Mouse (Mus musculus) heart, embryonic 10.5 days (tissue): ENCODE measurements around the gene Swi5. TPM values are rescaled to one million over a fixed set of nuclear protein-coding genes. Genes with fewer than 3 reads are reported as not detected.

Experiments
- DNase-seq: peaks from one replicate; pipeline ENCODE4 v3.0.0-alpha.2; 2017; ENCODE audit warnings: low spot score
- H3K27ac ChIP-seq: fragments of 300-500 bp; sonication (generic); 2 replicates; pipeline ENCODE4 v1.5.1; 2016; ENCODE audit warnings: mild to moderate bottlenecking
- H3K27me3 ChIP-seq: fragments of 300-500 bp; sonication (generic); 2 replicates; pipeline ENCODE4 v1.6.1; 2016; ENCODE audit warnings: mild to moderate bottlenecking; ENCODE audit not compliant: poor library complexity, insufficient read depth, severe bottlenecking
- H3K36me3 ChIP-seq: fragments of 300-500 bp; sonication (generic); 2 replicates; pipeline ENCODE4 v1.6.1; 2016; ENCODE audit warnings: mild to moderate bottlenecking, moderate library complexity
- H3K4me1 ChIP-seq: fragments of 300-500 bp; sonication (generic); 2 replicates; pipeline ENCODE4 v1.6.1; 2016; ENCODE audit warnings: mild to moderate bottlenecking
- H3K4me3 ChIP-seq: fragments of 300-500 bp; sonication (generic); 2 replicates; pipeline ENCODE4 v1.5.1; 2016; ENCODE audit warnings: mild to moderate bottlenecking, moderate library complexity
- H3K9me3 ChIP-seq: fragments of 300-500 bp; sonication (generic); 2 replicates; pipeline ENCODE4 v1.6.1; 2016; ENCODE audit warnings: mild to moderate bottlenecking, moderate library complexity
- WGBS: fragments of 180-500 bp; shearing (Covaris S2); methylation state at CpG from one replicate; pipeline ENCODE4 v1.1.7; 2016; 5-methylcytosine and 5-hydroxymethylcytosine counted together
- polyA plus RNA-seq: library from polyadenylated mRNA; unstranded; fragments of >200 nt; fragmentation: Nextera tagmentation; extraction: Ambion mirVana; gene quantifications from 2 replicates; pipeline ENCODE4 v1.2.1, GENCODE M21; 2016

Gene Swi5
- polyA plus RNA-seq, 1 experiment from 2014 or later: 348 TPM

DNA sequence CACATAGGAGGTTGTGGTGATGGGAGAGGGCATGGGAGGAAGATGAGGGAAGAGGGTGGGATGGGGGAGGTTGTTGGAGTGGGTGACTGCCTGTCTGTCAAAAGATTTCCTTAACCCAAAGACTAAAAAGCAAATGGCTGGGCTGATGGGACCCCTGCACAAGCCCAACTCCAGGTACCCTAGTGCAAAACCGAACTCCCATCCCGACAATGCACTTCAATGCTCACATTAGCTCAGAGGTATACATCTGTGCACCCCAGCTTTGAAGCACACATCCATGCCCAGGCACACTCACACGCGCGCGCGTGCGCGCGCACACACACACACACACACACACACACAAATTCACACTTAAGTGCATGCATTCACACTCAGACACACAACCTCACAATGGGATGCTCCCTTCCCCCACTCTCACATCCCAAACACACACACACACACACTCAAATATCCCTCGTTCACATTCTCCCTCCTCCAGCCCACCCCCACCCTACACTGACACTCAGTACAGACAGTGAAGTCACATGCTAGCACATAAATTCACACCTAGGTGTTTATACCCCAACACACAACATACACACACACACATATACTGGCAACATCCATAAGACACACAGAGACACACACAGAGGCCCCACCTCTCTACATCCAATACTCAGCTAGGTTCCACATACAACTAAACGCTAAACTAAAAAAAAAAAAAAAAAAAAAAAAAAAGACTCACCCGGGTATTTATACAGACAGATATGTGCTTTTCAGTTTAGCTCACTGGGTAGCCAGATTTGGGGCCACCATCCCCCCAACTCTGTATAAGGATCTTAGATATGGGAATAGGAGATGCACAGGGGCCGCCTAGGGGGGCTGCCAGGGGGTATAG lies 31.1 kb upstream of the Swi5 start:
- H3K4me1 ChIP-seq: peaks cover 73% of the 10 kb centered on the region
- peak overlapping the region; percentile 91 for H3K27ac ChIP-seq
- H3K9me3 ChIP-seq: no peaks in the 10 kb centered on the region
- no peaks in the 10 kb centered on the region for H3K36me3 ChIP-seq
- 68% methylated on average over 14 of the region's 14 CpGs for WGBS
- no peak for DNase-seq
- H3K4me3 ChIP-seq: peak overlapping the region; percentile 62
- peaks cover 49% of the 10 kb centered on the region for H3K27me3 ChIP-seq

DNA sequence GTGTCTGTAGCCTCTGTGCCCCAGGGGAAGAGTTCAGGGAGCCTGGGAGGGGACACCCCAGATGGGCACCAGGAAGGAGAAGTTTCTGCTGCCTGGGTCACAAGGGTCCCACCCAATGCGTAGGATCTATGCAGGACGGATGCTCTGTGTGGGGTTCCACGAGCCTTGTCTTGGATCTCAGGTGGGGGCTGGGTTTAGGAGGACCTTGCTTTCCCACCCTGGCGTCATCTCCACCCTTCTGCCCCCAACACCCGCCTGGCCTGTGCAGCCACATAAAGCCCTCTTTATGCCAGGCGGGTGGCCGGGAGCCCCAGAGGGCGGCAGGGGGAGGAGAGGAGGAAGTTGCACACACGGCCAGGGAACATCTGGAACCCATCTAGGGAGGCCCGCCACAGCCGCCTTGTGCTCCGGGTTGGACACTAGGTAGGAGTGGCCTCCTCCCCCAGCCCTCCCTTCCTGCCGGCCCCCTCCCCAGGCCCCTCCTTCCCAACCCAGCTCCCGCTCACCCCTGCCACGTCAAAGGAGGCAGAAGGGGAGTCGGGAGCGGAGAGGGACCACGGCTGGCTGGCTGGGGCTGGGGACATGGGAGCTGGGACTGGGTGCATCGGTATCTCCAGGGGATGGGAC lies 30.0 kb upstream of the Swi5 start:
- WGBS: 8% methylated on average over 19 of the region's 19 CpGs
- peaks cover 49% of the 10 kb centered on the region for H3K27me3 ChIP-seq

GRCm38 (mm10) chr2:32316887-32317656 lies 29.2 kb upstream of the Swi5 start:
- Histone ChIP-seq H3K4me1 (peaks cover 73% of the 10 kb centered on the region), H3K9me3 (no peaks in the 10 kb centered on the region), H3K27ac (peak overlapping the region; percentile 91), H3K36me3 (no peaks in the 10 kb centered on the region), H3K4me3 (peak overlapping the region; percentile 5; the same call in 1 of the 2 replicates), H3K27me3 (peaks cover 47% of the 10 kb centered on the region; the same call in 1 of the 2 replicates)
- no peak for DNase-seq
- 66% methylated on average over 20 of the region's 20 CpGs for whole genome bisulfite sequencing

More for the DNA sequence above, 30.0 kb upstream of the Swi5 start:
- H3K27ac ChIP-seq: peak overlapping the region; percentile 91
- peak overlapping the region; percentile 62 for H3K4me3 ChIP-seq
- peak; percentile 92 for DNase-seq
- H3K36me3 ChIP-seq: no peaks in the 10 kb centered on the region
- peaks cover 73% of the 10 kb centered on the region for H3K4me1 ChIP-seq
- no peaks in the 10 kb centered on the region for H3K9me3 ChIP-seq

GRCm38 (mm10) chr2:32315751-32316150 lies 27.9 kb upstream of the Swi5 start:
- no peaks in the 10 kb centered on the region for H3K9me3 ChIP-seq
- H3K4me1 ChIP-seq: peaks cover 80% of the 10 kb centered on the region
- peak overlapping the region; percentile 33 for H3K4me3 ChIP-seq
- no peak for DNase-seq
- peaks cover 55% of the 10 kb centered on the region; the same call in 1 of the 2 replicates for H3K27me3 ChIP-seq
- H3K27ac ChIP-seq: peak overlapping the region; percentile 91
- no peaks in the 10 kb centered on the region for H3K36me3 ChIP-seq
- 10% methylated on average over 8 of the region's 8 CpGs for WGBS

- peak overlapping the region; percentile 91 for H3K27ac ChIP-seq
- peaks cover 78% of the 10 kb centered on the region for H3K4me1 ChIP-seq
- peaks cover 60% of the 10 kb centered on the region; the same call in 1 of the 2 replicates for H3K27me3 ChIP-seq
- WGBS: 91% methylated on average over 14 of the region's 14 CpGs
- DNase-seq: no peak
- peaks cover 5% of the 10 kb centered on the region for H3K36me3 ChIP-seq
- 0 out of 2 replicates have a peak overlapping the region, but pooled peaks have one; percentile 5 for H3K4me3 ChIP-seq
- no peaks in the 10 kb centered on the region for H3K9me3 ChIP-seq
Observed at GRCm38 (mm10) chr2:32314831-32315230, 27.0 kb upstream of the Swi5 start.

DNA sequence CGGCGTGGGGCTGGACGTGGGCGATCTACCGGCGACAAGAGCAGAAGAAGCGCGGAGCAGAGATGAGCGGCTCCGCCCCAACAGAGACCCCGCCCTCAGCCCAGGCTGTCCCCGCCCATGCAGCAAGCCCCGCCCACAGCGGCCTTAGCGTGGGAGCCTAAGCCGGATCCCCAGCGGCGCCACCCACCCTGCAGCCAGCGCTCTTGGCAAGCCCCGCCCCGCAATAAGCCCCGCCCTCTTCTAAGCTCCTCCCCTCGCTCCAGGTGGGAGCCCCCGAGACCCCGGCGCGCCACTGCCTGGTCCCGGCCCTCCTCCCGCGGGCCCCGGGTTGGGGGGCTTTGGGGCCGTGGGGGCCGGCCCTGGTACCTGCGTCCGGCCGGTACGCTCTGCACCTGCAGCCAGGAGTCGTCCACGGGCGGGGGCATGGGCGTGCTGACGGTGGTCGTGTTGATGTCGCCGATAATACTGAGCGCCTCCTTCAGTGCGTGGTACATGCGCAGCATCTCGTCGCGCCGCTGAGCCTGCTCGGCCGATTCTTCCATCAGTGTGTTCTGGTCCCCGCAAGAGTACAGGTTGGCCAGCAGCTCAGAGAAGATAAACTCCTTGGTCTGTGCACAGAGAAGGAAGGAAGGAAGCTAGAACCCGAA lies 24.6 kb upstream of the Swi5 start:
- peak overlapping the region; percentile 76 for H3K4me3 ChIP-seq
- peaks cover 56% of the 10 kb centered on the region; the same call in 1 of the 2 replicates for H3K27me3 ChIP-seq
- WGBS: 1% methylated on average over 54 of the region's 56 CpGs
- peak; percentile 96 for DNase-seq
- peak overlapping the region; percentile 84 for H3K27ac ChIP-seq
- no peaks in the 10 kb centered on the region for H3K9me3 ChIP-seq
- peaks cover 26% of the 10 kb centered on the region for H3K36me3 ChIP-seq
- H3K4me1 ChIP-seq: peaks cover 56% of the 10 kb centered on the region

DNA sequence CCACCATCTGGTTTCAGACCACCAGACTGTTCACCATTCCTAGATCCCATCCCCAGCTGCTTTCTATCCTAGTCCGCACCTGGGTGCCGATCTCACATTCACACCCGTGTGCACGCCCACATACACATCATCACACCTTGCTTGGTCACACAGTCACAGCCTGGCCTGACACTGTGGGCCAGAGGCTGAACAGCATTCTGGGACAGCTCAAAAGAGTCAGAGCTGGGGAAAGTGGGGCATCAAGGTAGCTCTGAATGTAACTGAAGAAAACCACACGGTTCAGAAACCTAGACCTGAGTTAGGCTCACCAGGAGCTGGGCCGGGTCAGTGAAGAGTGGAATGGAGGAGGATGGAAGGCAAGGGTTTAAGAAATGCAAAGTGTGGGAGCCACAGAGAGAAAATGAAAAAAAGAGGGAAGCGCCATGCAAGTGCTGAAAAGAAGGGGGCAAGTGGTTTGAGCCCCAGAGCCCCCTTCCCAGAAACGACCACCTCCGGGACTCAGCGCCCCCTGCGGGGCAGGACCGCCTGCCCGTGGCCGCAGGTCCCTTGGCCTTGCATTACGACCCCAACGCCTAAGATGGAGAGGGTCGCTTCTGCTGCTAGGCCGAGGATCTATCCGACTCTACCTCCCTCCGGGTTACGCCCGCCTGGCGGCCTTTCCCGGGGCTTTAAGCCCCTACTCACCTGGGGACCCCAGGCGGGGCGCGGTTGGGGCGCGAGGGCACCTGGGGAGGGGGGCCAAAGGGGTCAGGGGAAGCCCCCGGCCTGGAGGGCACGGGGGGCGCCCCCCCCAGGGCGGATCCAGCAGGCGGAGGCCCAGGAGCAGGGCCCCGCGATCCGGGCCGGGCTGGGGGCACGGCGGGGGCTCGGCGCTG lies 23.8 kb upstream of the Swi5 start:
- DNase-seq: no peak
- Histone ChIP-seq H3K4me3 (peak overlapping the region; percentile 76), H3K4me1 (peaks cover 48% of the 10 kb centered on the region), H3K36me3 (peaks cover 33% of the 10 kb centered on the region), H3K27ac (peak overlapping the region; percentile 84), H3K9me3 (no peaks in the 10 kb centered on the region), H3K27me3 (peaks cover 48% of the 10 kb centered on the region; the same call in 1 of the 2 replicates)
- WGBS: 8% methylated on average over 40 of the region's 42 CpGs

- no peak overlapping the region for H3K4me3 ChIP-seq
- H3K36me3 ChIP-seq: peaks cover 47% of the 10 kb centered on the region
- no peak overlapping the region for H3K27ac ChIP-seq
- peaks cover 34% of the 10 kb centered on the region for H3K4me1 ChIP-seq
- H3K27me3 ChIP-seq: peaks cover 40% of the 10 kb centered on the region; the same call in 1 of the 2 replicates
- H3K9me3 ChIP-seq: no peaks in the 10 kb centered on the region
- WGBS: 85% methylated on average over 18 of the region's 18 CpGs
- no peak for DNase-seq
Observed at GRCm38 (mm10) chr2:32310096-32310845, 22.4 kb upstream of the Swi5 start.

DNA sequence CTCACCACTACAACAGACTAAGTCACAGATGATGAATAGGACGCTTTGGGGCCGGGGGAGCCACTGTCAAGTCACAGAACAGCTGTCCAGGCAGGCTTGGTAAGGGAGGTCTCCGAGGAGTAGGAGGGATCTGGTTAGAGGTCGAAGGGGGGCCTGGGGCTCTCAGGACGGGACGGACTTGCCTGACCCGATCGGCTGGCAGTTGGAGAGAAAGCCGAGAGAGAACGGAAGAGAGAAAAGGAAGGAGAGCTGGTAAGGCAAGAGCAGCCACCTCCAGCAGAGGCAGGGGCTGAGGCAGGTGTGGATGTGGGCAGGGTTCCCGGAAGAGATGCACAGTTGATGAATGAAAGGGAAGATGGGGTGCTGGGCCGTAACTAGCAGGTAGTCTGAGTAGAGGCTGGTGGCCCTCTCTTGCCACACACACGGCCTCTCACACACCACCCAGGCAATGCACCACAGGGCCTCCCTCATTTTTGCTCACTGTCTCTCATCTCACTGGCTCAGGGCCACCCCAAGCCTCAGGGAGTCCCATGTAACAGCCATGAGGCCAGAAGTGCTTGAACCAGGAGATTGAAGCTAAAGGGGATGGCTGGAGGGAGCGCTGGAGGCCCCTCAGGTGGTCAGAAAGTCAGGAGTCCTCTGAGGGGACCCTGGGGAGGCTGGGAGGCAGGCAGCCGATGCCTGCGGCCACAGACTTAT lies 21.1 kb upstream of the Swi5 start:
- H3K27ac ChIP-seq: no peak overlapping the region
- H3K4me3 ChIP-seq: no peak overlapping the region
- peaks cover 32% of the 10 kb centered on the region for H3K4me1 ChIP-seq
- WGBS: 88% methylated on average over 16 of the region's 16 CpGs
- peaks cover 60% of the 10 kb centered on the region for H3K36me3 ChIP-seq
- H3K27me3 ChIP-seq: peaks cover 33% of the 10 kb centered on the region; the same call in 1 of the 2 replicates
- no peak for DNase-seq
- no peaks in the 10 kb centered on the region for H3K9me3 ChIP-seq

DNA sequence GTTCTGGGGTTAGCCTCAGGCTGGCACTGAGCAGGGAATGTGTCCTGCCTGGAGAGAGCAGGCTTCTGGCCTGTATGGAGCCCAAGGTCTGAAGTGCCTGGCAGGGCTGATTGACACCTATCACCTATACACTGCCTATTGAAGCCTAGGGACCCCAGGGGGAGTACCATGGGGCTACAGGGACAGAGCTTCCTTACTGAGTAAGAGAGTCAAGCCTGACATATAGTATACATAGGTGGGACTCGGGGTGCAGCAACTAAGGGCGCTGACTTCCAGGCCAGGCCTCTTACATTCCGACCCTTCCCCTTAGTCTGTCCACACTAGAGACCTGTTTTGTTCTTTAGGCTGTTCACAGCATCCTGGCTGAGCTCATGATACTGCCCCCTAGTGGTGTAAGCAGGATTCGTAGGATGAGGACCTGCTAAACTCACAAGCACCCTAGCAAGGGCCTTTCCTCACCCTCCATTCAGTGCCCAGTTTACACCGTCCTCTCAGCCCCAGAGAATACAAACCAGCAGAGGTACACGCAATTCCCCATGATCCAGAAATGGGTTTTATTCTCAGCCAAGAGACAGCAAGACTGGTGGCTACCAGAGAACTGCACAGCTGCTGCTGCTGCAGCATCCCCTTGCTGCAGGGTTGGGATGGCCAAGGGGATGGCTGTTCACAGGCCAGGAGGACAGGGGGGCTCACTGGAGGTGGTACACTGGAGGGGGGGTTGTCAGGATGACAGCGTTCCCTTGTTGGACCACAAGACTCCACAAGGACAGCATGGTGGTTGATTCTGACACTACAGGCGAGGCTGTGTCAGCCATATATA lies 20.3 kb upstream of the Swi5 start:
- Histone ChIP-seq H3K27me3 (peaks cover 30% of the 10 kb centered on the region; the same call in 1 of the 2 replicates), H3K4me3 (no peak overlapping the region), H3K4me1 (peaks cover 32% of the 10 kb centered on the region), H3K9me3 (no peaks in the 10 kb centered on the region), H3K27ac (no peak overlapping the region), H3K36me3 (peaks cover 69% of the 10 kb centered on the region)
- WGBS: 54% methylated on average over 8 of the region's 8 CpGs
- DNase-seq: no peak
